Mouse (Mus musculus) frontal cortex, postnatal 10 days (tissue): Measurements from ENCODE around the gene Pofut1.

Experiments used
- DNase-seq, 2 experiments: peaks; one replicate each; pipeline ENCODE4 v3.0.0; 2022; ENCODE audit warnings: low spot score in 2 of 2, mixed read lengths in 1 of 2

The Pofut1 gene

GRCm38 (mm10) chr2:153241250-153242014 lies at the start of gene Pofut1, which contains the start of gene Plagl2:
Gene Pofut1 (plus strand): TSS chr2:153241533.
Gene Plagl2 (minus strand): TSS chr2:153241426.
- DNase-seq = peak; percentile 73 to 87

GRCm38 (mm10) chr2:153194255-153194654 lies 47.1 kb upstream of the Pofut1 start:
- no peak for DNase-seq

GRCm38 (mm10) chr2:153198485-153198884 lies 42.8 kb upstream of the Pofut1 start:
- DNase-seq = no peak

- no peak for DNase-seq
These were observed 42.2 kb upstream of the Pofut1 start for GRCm38 (mm10) chr2:153199114-153199513.

GRCm38 (mm10) chr2:153202766-153203165 lies 38.6 kb upstream of the Pofut1 start:
- no peak for DNase-seq

- no peak for DNase-seq
These were observed 33.2 kb upstream of the Pofut1 start for GRCm38 (mm10) chr2:153208149-153208548.

- no peak for DNase-seq
These were observed 32.0 kb upstream of the Pofut1 start for GRCm38 (mm10) chr2:153209286-153209685.

GRCm38 (mm10) chr2:153211451-153211850 lies 29.9 kb upstream of the Pofut1 start:
- no peak for DNase-seq

- no peak for DNase-seq
These were observed 28.0 kb upstream of the Pofut1 start for GRCm38 (mm10) chr2:153213351-153213750.

GRCm38 (mm10) chr2:153214771-153215259 lies 26.5 kb upstream of the Pofut1 start:
- no peak for DNase-seq

GRCm38 (mm10) chr2:153215421-153215820 lies 25.9 kb upstream of the Pofut1 start:
- no peak for DNase-seq

GRCm38 (mm10) chr2:153217826-153218340 lies 23.4 kb upstream of the Pofut1 start:
- no peak for DNase-seq

GRCm38 (mm10) chr2:153218516-153218915 lies 22.8 kb upstream of the Pofut1 start:
- no peak for DNase-seq

GRCm38 (mm10) chr2:153221620-153222019 lies 19.7 kb upstream of the Pofut1 start:
- DNase-seq = no peak

- no peak for DNase-seq
These were observed 19.2 kb upstream of the Pofut1 start for GRCm38 (mm10) chr2:153222130-153222529.

- DNase-seq = no peak
These were observed 18.8 kb upstream of the Pofut1 start for GRCm38 (mm10) chr2:153222566-153222965.

- DNase-seq = peak; percentile 67 to 68
These were observed 16.3 kb upstream of the Pofut1 start, which contains the start of gene Tspyl3 for GRCm38 (mm10) chr2:153224946-153225594. Gene Tspyl3 (minus strand): TSS chr2:153225441.

- DNase-seq = no peak
These were observed 15.8 kb upstream of the Pofut1 start for GRCm38 (mm10) chr2:153225595-153225953.

GRCm38 (mm10) chr2:153227959-153228358 lies 13.4 kb upstream of the Pofut1 start:
- no peak for DNase-seq

- DNase-seq = no peak
These were observed 12.8 kb upstream of the Pofut1 start for GRCm38 (mm10) chr2:153228523-153228922.

GRCm38 (mm10) chr2:153237193-153237592 lies 4.1 kb upstream of the Pofut1 start:
- DNase-seq = no peak

GRCm38 (mm10) chr2:153237891-153238290 lies 3.4 kb upstream of the Pofut1 start:
- DNase-seq = no peak

GRCm38 (mm10) chr2:153238406-153238805 lies 2.9 kb upstream of the Pofut1 start:
- DNase-seq = no peak
